Mouse (Mus musculus) brain, embryonic 14.5 days (tissue): Measurements from ENCODE around the gene Krtap9-5.
A peak's percentile ranks its signal among the peaks of the same experiment; 100 is the strongest.

Source experiments
- CTCF ChIP-seq: fragments of 200-500 bp; IDR thresholded peaks from 2 replicates; pipeline ENCODE4 v1.5.1; 2012; ENCODE audit warnings: inconsistent platforms, mild to moderate bottlenecking, moderate library complexity, borderline replicate concordance; ENCODE audit not compliant: insufficient read depth, insufficient read length; ENCODE audit errors: extremely low read depth
- POLR2A ChIP-seq: fragments of 200-500 bp; IDR thresholded peaks from 2 replicates; pipeline ENCODE4 v1.6.1; 2012; ENCODE audit warnings: mild to moderate bottlenecking, inconsistent platforms, borderline replicate concordance; ENCODE audit not compliant: poor library complexity, insufficient read depth, insufficient read length, severe bottlenecking; ENCODE audit errors: extremely low read depth

DNA sequence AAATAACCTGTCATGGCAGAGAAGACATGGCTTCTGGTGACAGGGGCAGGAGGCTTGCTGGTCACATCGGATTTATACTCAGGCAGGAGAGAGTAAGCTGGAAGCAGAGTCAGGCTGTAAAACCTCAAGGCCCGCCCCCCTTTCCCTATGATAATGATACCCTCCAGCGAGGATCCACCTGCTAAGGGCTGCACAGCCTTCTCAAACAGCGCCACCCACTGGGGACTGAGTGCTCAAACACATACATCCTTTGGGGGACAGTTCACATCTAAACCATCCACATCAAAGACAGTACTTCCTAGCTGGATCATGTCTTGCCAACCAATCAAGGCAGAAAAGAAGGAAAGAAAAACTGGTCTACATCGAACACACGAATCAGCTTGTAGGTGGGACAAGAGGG, 15.9 kb downstream of the Krtap9-5 start:
- no peak for TF ChIP-seq POLR2A
- peak; percentile 7; the same call in 1 of the 2 replicates for TF ChIP-seq CTCF
